Mouse (Mus musculus): Measurements from ENCODE around the gene Cebpzos. TPM values are rescaled to one million over a fixed set of nuclear protein-coding genes. Genes with fewer than 3 reads are reported as not detected.

Cebpzos gene
- polyA plus RNA-seq, 1 experiment, result 5.8 TPM

GRCm38 (mm10) chr17:78888554-78888953 lies 27.7 kb upstream of the Cebpzos start:
- TF ChIP-seq POLR2A (IDR thresholded peaks at IDR 0.05; ENCODE audit: control insufficient read depth, extremely low read depth, insufficient read depth, low read length, poor library complexity) (no peak), CTCF (IDR thresholded peaks at IDR 0.05; ENCODE audit: borderline replicate concordance, control insufficient read depth, extremely low read depth, insufficient read depth, low read length, poor library complexity) (no peak)
- Histone ChIP-seq H3K4me3 (ENCODE audit: control insufficient read depth, insufficient read depth, low read length) (no peak overlapping the region), H3K36me3 (ENCODE audit: control insufficient read depth, insufficient read depth, low read length) (no peaks in the 10 kb centered on the region), H3K27ac (ENCODE audit: control insufficient read depth, insufficient read depth, low read length) (no peak overlapping the region), H3K27me3 (ENCODE audit: control insufficient read depth, insufficient read depth, low read length) (no peaks in the 10 kb centered on the region), H3K4me1 (replicated peaks; ENCODE audit: control insufficient read depth, insufficient read depth, low read length) (no peaks in the 10 kb centered on the region)
- 90% methylated on average over 4 of the region's 4 CpGs for WGBS
- DNase-seq, result no peak

- WGBS, result 86% methylated on average over 3 of the region's 3 CpGs
- Histone ChIP-seq H3K4me3 (ENCODE audit: control insufficient read depth, insufficient read depth, low read length) (no peak overlapping the region), H3K36me3 (ENCODE audit: control insufficient read depth, insufficient read depth, low read length) (no peaks in the 10 kb centered on the region), H3K27me3 (ENCODE audit: control insufficient read depth, insufficient read depth, low read length) (no peaks in the 10 kb centered on the region), H3K27ac (ENCODE audit: control insufficient read depth, insufficient read depth, low read length) (no peak overlapping the region), H3K4me1 (replicated peaks; ENCODE audit: control insufficient read depth, insufficient read depth, low read length) (no peaks in the 10 kb centered on the region)
- TF ChIP-seq POLR2A (IDR thresholded peaks at IDR 0.05; ENCODE audit: control insufficient read depth, extremely low read depth, insufficient read depth, low read length, poor library complexity) (no peak), CTCF (IDR thresholded peaks at IDR 0.05; ENCODE audit: borderline replicate concordance, control insufficient read depth, extremely low read depth, insufficient read depth, low read length, poor library complexity) (no peak)
- DNase-seq, result no peak
Observed at GRCm38 (mm10) chr17:78889184-78889583, 27.1 kb upstream of the Cebpzos start.

- TF ChIP-seq POLR2A (IDR thresholded peaks at IDR 0.05; ENCODE audit: control insufficient read depth, extremely low read depth, insufficient read depth, low read length, poor library complexity), result no peak
- TF ChIP-seq CTCF (IDR thresholded peaks at IDR 0.05; ENCODE audit: borderline replicate concordance, control insufficient read depth, extremely low read depth, insufficient read depth, low read length, poor library complexity), result no peak
- Histone ChIP-seq H3K36me3 (ENCODE audit: control insufficient read depth, insufficient read depth, low read length) (no peaks in the 10 kb centered on the region), H3K4me1 (replicated peaks; ENCODE audit: control insufficient read depth, insufficient read depth, low read length) (0 out of 2 replicates have a peak, but pooled peaks cover 2% of the 10 kb centered on the region), H3K4me3 (ENCODE audit: control insufficient read depth, insufficient read depth, low read length) (no peak overlapping the region), H3K27ac (ENCODE audit: control insufficient read depth, insufficient read depth, low read length) (no peak overlapping the region), H3K27me3 (ENCODE audit: control insufficient read depth, insufficient read depth, low read length) (no peaks in the 10 kb centered on the region)
- WGBS, result 85% methylated on average over 9 of the region's 9 CpGs
- DNase-seq, result no peak
Observed at GRCm38 (mm10) chr17:78891020-78891419, 25.3 kb upstream of the Cebpzos start.

- TF ChIP-seq POLR2A (IDR thresholded peaks at IDR 0.05; ENCODE audit: control insufficient read depth, extremely low read depth, insufficient read depth, low read length, poor library complexity) (no peak), CTCF (IDR thresholded peaks at IDR 0.05; ENCODE audit: borderline replicate concordance, control insufficient read depth, extremely low read depth, insufficient read depth, low read length, poor library complexity) (no peak)
- WGBS, result 86% methylated on average over 7 of the region's 7 CpGs
- no peak for DNase-seq
- Histone ChIP-seq H3K4me1 (replicated peaks; ENCODE audit: control insufficient read depth, insufficient read depth, low read length) (0 out of 2 replicates have a peak, but pooled peaks cover 2% of the 10 kb centered on the region), H3K36me3 (ENCODE audit: control insufficient read depth, insufficient read depth, low read length) (no peaks in the 10 kb centered on the region), H3K4me3 (ENCODE audit: control insufficient read depth, insufficient read depth, low read length) (no peak overlapping the region), H3K27me3 (ENCODE audit: control insufficient read depth, insufficient read depth, low read length) (no peaks in the 10 kb centered on the region), H3K27ac (ENCODE audit: control insufficient read depth, insufficient read depth, low read length) (no peak overlapping the region)
Observed at GRCm38 (mm10) chr17:78894991-78895390, 21.3 kb upstream of the Cebpzos start.

GRCm38 (mm10) chr17:78895394-78895793 lies 20.9 kb upstream of the Cebpzos start:
- Histone ChIP-seq H3K4me3 (ENCODE audit: control insufficient read depth, insufficient read depth, low read length) (no peak overlapping the region), H3K27me3 (ENCODE audit: control insufficient read depth, insufficient read depth, low read length) (no peaks in the 10 kb centered on the region), H3K27ac (ENCODE audit: control insufficient read depth, insufficient read depth, low read length) (no peak overlapping the region), H3K36me3 (ENCODE audit: control insufficient read depth, insufficient read depth, low read length) (no peaks in the 10 kb centered on the region), H3K4me1 (replicated peaks; ENCODE audit: control insufficient read depth, insufficient read depth, low read length) (0 out of 2 replicates have a peak, but pooled peaks cover 2% of the 10 kb centered on the region)
- peak; percentile 28 for DNase-seq
- WGBS, result 2% methylated on average over 8 of the region's 8 CpGs
- TF ChIP-seq CTCF (IDR thresholded peaks at IDR 0.05; ENCODE audit: borderline replicate concordance, control insufficient read depth, extremely low read depth, insufficient read depth, low read length, poor library complexity) (0 out of 2 replicates have a peak, but pooled peaks have one; percentile 17), POLR2A (IDR thresholded peaks at IDR 0.05; ENCODE audit: control insufficient read depth, extremely low read depth, insufficient read depth, low read length, poor library complexity) (no peak)

- no peaks in the 10 kb centered on the region for H3K36me3 ChIP-seq (ENCODE audit: control insufficient read depth, insufficient read depth, low read length)
- DNase-seq, result no peak
- H3K27me3 ChIP-seq (ENCODE audit: control insufficient read depth, insufficient read depth, low read length), result no peaks in the 10 kb centered on the region
- H3K27ac ChIP-seq (ENCODE audit: control insufficient read depth, insufficient read depth, low read length), result no peak overlapping the region
- peaks cover 2% of the 10 kb centered on the region; the same call in 1 of the 2 replicates for H3K4me1 ChIP-seq (replicated peaks; ENCODE audit: control insufficient read depth, insufficient read depth, low read length)
- 95% methylated on average over 2 of the region's 2 CpGs for WGBS
- H3K4me3 ChIP-seq (ENCODE audit: control insufficient read depth, insufficient read depth, low read length), result no peak overlapping the region
- no peak for TF ChIP-seq POLR2A (IDR thresholded peaks at IDR 0.05; ENCODE audit: control insufficient read depth, extremely low read depth, insufficient read depth, low read length, poor library complexity)
- TF ChIP-seq CTCF (IDR thresholded peaks at IDR 0.05; ENCODE audit: borderline replicate concordance, control insufficient read depth, extremely low read depth, insufficient read depth, low read length, poor library complexity), result no peak
Observed at GRCm38 (mm10) chr17:78903158-78903557, 13.1 kb upstream of the Cebpzos start.

- H3K27ac ChIP-seq (ENCODE audit: control insufficient read depth, insufficient read depth, low read length), result no peak within 1 kb of the TSS
- H3K4me3 ChIP-seq (ENCODE audit: control insufficient read depth, insufficient read depth, low read length), result no peak within 1 kb of the TSS
- 90% methylated on average over 5 of the region's 5 CpGs for WGBS
- H3K27me3 ChIP-seq (ENCODE audit: control insufficient read depth, insufficient read depth, low read length), result no peaks in the 10 kb centered on the region
- no peak for DNase-seq
- no peaks in the 10 kb centered on the region for H3K36me3 ChIP-seq (ENCODE audit: control insufficient read depth, insufficient read depth, low read length)
- H3K4me1 ChIP-seq (replicated peaks; ENCODE audit: control insufficient read depth, insufficient read depth, low read length), result peaks cover 2% of the 10 kb centered on the region; the same call in 1 of the 2 replicates
- no peak for TF ChIP-seq POLR2A (IDR thresholded peaks at IDR 0.05; ENCODE audit: control insufficient read depth, extremely low read depth, insufficient read depth, low read length, poor library complexity)
- no peak for TF ChIP-seq CTCF (IDR thresholded peaks at IDR 0.05; ENCODE audit: borderline replicate concordance, control insufficient read depth, extremely low read depth, insufficient read depth, low read length, poor library complexity)
Observed at GRCm38 (mm10) chr17:78906892-78907291, 9.4 kb upstream of the Cebpzos start, which contains the start of gene Sult6b1. TSS of gene Sult6b1 (minus strand) at chr17:78906992.
